Mouse (Mus musculus): Measurements from ENCODE around the gene Sppl2a. TPM values are rescaled to one million over a fixed set of nuclear protein-coding genes. Genes with fewer than 3 reads are reported as not detected.
"Not testable (repeated sequence)": the region's sequence is repeated elsewhere in the genome, so short reads cannot be mapped to it uniquely, and the experiment has no call there.

The Sppl2a gene
- total RNA-seq (2021): 10 to 100 TPM; 67.1 to 69.8 TPM
- long read RNA-seq, experiment 1, full-length matches to known transcripts: 6 of 14 reads
- long read RNA-seq, experiment 1, partial matches to known transcripts: 2 of 14 reads
- long read RNA-seq, experiment 1, other reads (novel, unspliced or antisense): 6 of 14 reads
- long read RNA-seq, experiment 2, full-length matches to known transcripts: 8 of 16 reads
- long read RNA-seq, experiment 2, partial matches to known transcripts: 2 of 16 reads
- long read RNA-seq, experiment 2, other reads (novel, unspliced or antisense): 6 of 16 reads

- peak; percentile 91 for DNase-seq (ENCODE audit: low spot score)
Observed at GRCm38 (mm10) chr2:126932897-126933641, at the start of gene Sppl2a. TSS of gene Sppl2a (minus strand) at chr2:126933235.

DNA sequence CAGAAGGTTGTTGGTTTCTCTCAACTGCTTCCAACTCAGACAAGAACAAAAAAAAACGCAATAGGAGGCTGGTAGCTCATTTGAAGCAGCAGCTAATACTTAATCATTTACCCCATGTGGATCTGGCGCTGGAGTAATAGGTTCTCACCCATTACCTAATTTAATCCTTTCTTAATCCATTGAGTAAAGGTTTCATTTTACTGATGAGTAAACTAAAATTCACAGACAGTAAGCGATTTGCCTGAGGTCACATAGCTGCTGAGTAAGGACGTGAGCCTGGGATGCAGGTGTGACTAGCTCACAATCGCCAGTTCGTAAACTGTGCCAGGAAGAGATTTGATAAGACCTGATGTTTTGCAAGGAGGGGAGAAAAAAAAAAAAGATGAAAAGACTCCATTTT lies 44.4 kb upstream of the Sppl2a start:
- no peak for DNase-seq (ENCODE audit: low spot score)

GRCm38 (mm10) chr2:126961696-126962095 lies 28.7 kb upstream of the Sppl2a start:
- no peak for DNase-seq (ENCODE audit: low spot score)

- no peak for DNase-seq (ENCODE audit: low spot score)
Observed at GRCm38 (mm10) chr2:126955671-126956070, 22.6 kb upstream of the Sppl2a start.

DNA sequence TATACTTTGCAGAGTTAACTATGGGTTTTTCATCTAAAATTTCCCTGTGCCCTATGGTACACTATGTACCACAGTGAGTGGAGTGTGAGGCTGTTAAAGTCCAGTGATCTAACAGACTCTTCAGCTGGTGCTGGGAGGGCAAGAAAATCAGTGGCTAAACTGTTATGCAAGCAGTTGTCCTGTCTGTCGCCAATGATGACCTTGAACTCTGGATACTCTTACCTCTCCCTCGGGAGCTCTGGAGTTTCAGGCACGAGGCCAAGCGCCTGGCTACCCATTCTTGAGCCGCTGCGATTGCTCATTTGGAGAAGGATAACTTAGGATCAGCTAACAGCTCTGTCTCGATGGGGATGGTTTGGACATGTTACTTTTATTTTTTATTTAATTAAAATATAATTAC lies 18.1 kb upstream of the Sppl2a start:
- peak; percentile 58 for DNase-seq (ENCODE audit: low spot score)

DNA sequence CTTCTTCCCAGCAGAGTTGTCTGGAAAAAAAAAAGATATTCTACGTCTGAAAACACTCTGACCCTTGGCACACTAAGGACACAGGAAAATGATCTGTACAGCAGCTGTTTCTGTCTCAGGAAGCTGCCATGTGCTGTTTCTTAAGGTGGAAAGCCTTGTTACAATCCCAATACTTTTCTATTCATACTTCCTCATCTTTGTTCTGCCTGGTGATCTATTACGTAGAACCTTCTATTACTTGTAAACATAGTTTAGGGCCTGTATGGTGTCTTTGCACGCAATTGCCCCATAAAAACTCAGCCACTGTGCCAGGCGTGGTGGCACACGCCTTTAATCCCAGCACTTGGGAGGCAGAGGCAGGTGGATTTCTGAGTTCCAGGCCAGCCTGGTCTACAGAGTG lies 17.4 kb upstream of the Sppl2a start:
- DNase-seq (ENCODE audit: low spot score): no peak

GRCm38 (mm10) chr2:126949856-126950255 lies 16.8 kb upstream of the Sppl2a start:
- DNase-seq (ENCODE audit: low spot score): no peak

- DNase-seq (ENCODE audit: low spot score): not testable (repeated sequence)
Observed at GRCm38 (mm10) chr2:126949297-126949696, 16.3 kb upstream of the Sppl2a start.

GRCm38 (mm10) chr2:126948231-126948630 lies 15.2 kb upstream of the Sppl2a start:
- DNase-seq (ENCODE audit: low spot score): no peak

DNA sequence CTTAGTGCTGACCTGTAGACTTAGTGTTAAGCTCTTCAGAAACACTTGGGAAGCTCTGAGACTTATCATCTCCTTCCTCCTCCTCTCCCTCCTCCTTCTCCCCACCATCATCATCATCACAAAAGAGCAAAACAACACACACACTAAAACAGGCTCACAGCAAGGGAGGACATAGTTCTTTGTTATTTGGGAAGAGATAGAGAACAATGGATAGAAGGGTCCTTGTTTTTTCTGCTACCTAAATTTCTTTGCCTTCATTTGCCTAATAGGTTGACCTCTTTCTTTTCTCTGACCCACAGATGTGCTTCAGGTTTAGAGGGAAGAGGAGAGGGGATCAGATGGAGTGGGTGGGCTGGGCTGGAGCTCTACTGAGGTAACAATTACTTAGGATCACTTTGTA lies 14.6 kb upstream of the Sppl2a start:
- no peak for DNase-seq (ENCODE audit: low spot score)

DNA sequence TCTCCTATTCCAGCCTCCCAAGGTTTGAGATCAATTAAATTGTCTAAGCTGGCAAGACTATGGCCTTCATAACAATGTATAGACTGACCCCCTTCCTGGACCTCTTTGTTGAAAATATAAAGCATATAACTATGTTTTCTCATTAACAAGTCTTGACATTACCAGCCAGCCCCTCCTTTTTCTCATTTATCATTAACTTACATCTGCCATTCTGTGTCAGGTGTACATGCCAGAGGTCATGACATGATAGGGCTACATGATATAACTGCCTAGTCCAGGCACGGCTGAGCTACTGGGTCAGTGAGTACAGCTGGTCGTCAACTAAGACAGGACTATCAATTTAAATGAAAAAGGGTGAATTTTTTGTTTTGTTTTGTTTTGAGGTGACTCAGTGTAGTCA lies 10.2 kb upstream of the Sppl2a start:
- DNase-seq (ENCODE audit: low spot score): no peak

DNA sequence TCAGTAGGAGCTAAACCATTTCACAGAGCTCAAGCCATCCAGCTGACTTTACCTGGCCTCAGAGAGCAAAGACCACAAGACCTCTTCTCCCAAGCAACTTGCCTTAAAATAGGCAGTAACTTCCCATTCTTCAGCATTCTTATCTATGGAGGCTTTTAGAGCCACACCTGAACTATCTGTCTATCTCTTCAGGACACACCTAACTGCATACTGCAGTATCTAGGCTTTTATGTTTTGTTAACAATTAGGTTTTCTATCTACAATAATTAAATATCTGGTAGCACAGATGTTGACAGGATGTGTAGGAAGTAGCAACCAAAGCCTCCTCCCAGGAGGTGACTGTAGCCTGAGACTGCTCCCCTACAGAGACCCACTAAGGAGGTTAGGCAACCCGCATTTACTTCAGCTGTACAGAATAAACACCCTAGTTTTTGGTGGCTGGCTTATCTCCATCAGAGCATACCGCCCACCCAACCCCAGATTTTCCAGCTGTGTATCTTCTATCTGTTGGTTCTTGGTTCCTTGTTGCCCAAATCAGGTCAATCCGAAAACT lies 7.4 kb upstream of the Sppl2a start:
- no peak for DNase-seq (ENCODE audit: low spot score)

GRCm38 (mm10) chr2:126938069-126938468 lies 5.0 kb upstream of the Sppl2a start:
- no peak for DNase-seq (ENCODE audit: low spot score)

DNA sequence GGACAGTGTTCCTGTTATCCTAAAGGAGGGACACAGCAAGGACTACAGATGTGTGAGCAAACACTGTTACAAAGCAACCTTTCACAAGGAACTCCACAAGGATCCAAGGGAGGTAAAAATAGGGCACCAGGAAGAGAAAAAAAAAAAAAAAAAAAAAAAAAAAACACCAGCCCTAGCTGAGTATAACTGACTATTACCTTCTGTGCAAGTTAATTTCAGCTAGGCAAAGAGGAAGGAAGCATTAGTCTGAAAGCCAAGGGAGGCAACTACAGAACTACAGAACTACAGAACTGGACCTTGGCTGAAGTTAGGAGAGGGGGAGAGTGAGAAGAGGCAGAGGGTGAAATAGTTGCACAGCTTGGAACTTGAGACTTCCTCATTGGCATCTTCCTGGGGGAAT lies 886 bp upstream of the Sppl2a start:
- DNase-seq (ENCODE audit: low spot score): no peak

GRCm38 (mm10) chr2:126932261-126932896 lies 656 bp downstream of the Sppl2a start:
- no peak for DNase-seq (ENCODE audit: low spot score)

GRCm38 (mm10) chr2:126931784-126932183 lies 1.3 kb downstream of the Sppl2a start:
- DNase-seq (ENCODE audit: low spot score): no peak

- DNase-seq (ENCODE audit: low spot score): no peak
Observed at GRCm38 (mm10) chr2:126928681-126929080, 4.4 kb downstream of the Sppl2a start.

DNA sequence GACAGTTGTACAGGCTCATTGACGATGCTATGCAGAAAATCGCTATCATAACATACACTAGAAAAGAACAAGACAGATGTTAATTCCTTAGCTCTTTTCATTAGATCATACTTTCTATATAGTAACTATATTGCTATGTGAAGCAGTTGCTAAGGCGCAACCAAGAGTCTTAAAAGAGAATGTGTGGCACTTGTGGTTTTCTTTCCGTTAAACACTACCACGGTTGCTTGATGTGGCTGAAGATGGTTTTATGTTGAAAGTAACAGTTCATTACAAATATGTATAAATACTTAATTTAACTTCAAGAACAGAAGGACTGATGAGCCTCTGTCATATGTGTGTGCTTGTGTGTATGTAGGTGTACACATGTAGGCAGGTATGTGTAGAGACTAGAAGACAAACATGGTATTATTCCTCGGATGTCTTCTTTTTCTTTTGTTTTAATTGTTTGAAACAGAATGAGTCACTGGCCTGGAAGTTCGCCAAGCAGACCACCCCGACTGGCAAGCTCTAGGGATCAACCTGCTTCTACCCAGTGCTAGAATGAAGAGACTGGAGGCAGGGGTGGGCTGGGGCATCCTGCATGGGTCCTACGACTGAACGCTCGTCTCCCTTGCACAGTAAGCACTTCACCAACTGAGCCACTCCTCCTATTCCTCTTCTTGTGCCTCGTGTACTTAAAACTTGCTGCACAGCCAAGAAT lies 12.5 kb downstream of the Sppl2a start:
- no peak for DNase-seq (ENCODE audit: low spot score)

- DNase-seq (ENCODE audit: low spot score): peak; percentile 26
Observed at GRCm38 (mm10) chr2:126916236-126916635, 16.8 kb downstream of the Sppl2a start.

- peak; percentile 18 for DNase-seq (ENCODE audit: low spot score)
Observed at GRCm38 (mm10) chr2:126914096-126914495, 18.9 kb downstream of the Sppl2a start.

DNA sequence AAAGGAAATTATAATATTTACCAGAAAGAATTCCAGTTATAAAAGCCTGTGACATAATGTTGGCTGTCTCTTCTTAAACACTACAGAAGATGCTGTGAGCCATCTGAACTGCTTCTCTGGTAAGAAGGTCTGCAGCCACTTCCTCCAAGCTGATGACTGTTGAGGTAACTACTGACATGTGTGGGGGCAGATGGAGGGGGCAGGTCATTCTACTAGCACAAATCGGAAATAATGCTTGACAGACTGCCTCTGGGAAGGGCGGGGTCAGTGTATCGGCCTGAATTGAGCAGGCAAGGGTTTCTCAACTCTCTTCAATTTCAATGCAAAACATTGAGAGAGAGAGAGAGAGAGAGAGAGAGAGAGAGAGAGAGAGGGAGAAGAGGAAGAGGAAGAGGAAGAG lies 28.9 kb downstream of the Sppl2a start:
- DNase-seq (ENCODE audit: low spot score): no peak

DNA sequence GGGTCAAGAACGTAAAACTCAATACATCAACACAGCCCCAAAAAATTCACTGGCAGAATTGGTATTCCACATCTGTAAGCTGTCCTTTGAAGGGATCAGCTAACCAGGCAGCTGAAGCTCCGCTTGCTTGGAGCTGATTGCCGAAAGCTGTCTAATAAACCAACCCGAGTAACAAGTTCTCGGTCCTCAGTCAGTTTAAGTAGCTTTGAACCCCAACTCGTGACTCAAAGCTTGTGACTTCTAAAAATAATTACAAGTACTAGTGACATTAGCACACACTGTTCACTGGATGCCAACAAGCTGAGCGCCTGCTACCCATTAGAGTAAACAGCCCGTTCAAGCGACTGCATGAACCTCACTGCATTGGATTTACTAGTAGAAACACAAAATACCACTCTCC lies 35.5 kb downstream of the Sppl2a start:
- peak; percentile 70 for DNase-seq (ENCODE audit: low spot score)
